Mouse (Mus musculus) embryonic facial prominence, embryonic 12.5 days (tissue): ENCODE measurements around the gene Ppie. TPM values are rescaled to one million over a fixed set of nuclear protein-coding genes. Genes with fewer than 3 reads are reported as not detected.
"Not testable (repeated sequence)": the region's sequence is repeated elsewhere in the genome, so short reads cannot be mapped to it uniquely, and the experiment has no call there.

ENCODE experiments used
- ATAC-seq: fragments of 200-750 bp; cut with Nextera tagmentation; 2 replicates; pipeline ENCODE4 v1.8.0; 2017; ENCODE audit not compliant: insufficient number of reproducible peaks, insufficient read depth, low FRiP score, low TSS enrichment
- H3K27ac ChIP-seq: fragments of 300-500 bp; sonication (generic); 2 replicates; pipeline ENCODE4 v1.5.1; 2016; ENCODE audit warnings: mild to moderate bottlenecking
- H3K27me3 ChIP-seq: fragments of 300-500 bp; sonication (generic); 2 replicates; pipeline ENCODE4 v1.6.1; 2016; ENCODE audit warnings: mild to moderate bottlenecking, moderate library complexity
- H3K36me3 ChIP-seq: fragments of 300-500 bp; sonication (generic); 2 replicates; pipeline ENCODE4 v1.6.1; 2016; ENCODE audit warnings: mild to moderate bottlenecking
- H3K4me1 ChIP-seq: fragments of 300-500 bp; sonication (generic); 2 replicates; pipeline ENCODE4 v1.6.1; 2016
- H3K4me2 ChIP-seq: fragments of 300-500 bp; sonication (generic); replicated peaks from 2 replicates; pipeline ENCODE4 v1.6.1; 2016; ENCODE audit warnings: mild to moderate bottlenecking, moderate library complexity
- H3K4me3 ChIP-seq: fragments of 300-500 bp; sonication (generic); 2 replicates; pipeline ENCODE4 v1.5.1; 2016; ENCODE audit warnings: mild to moderate bottlenecking
- H3K9ac ChIP-seq: fragments of 300-500 bp; sonication (generic); 2 replicates; pipeline ENCODE4 v1.6.1; 2016; ENCODE audit warnings: mild to moderate bottlenecking, moderate library complexity
- H3K9me3 ChIP-seq: fragments of 300-500 bp; sonication (generic); 2 replicates; pipeline ENCODE4 v1.6.1; 2016; ENCODE audit warnings: mild to moderate bottlenecking, moderate library complexity
- WGBS: fragments of 180-500 bp; shearing (Covaris S2); methylation state at CpG from one replicate; pipeline ENCODE4 v1.1.7; 2016; 5-methylcytosine and 5-hydroxymethylcytosine counted together
- polyA plus RNA-seq: library from polyadenylated mRNA; unstranded; fragments of >200 nt; fragmentation: Nextera tagmentation; extraction: Ambion mirVana; gene quantifications from 2 replicates; pipeline ENCODE4 v1.2.1, GENCODE M21; 2016

Ppie gene
- polyA plus RNA-seq, 1 experiment from 2014 or later = 108 TPM

- not testable (repeated sequence) for H3K36me3 ChIP-seq, ATAC-seq, H3K4me3 ChIP-seq, H3K9ac ChIP-seq, H3K27ac ChIP-seq, H3K4me1 ChIP-seq, H3K4me2 ChIP-seq, H3K9me3 ChIP-seq
- H3K27me3 ChIP-seq = peaks cover 21% of the 10 kb centered on the region
- 64% methylated on average over 10 of the region's 10 CpGs for WGBS
Observed at GRCm38 (mm10) chr4:123111275-123111983, 28.3 kb downstream of the Ppie start.

GRCm38 (mm10) chr4:123110751-123111150, 29.0 kb downstream of the Ppie start:
- Histone ChIP-seq H3K9me3 (no peaks in the 10 kb centered on the region), H3K36me3 (no peaks in the 10 kb centered on the region), H3K27me3 (peaks cover 23% of the 10 kb centered on the region), H3K4me2 (no peak overlapping the region), H3K27ac (no peak overlapping the region), H3K4me3 (no peak overlapping the region), H3K9ac (no peak overlapping the region), H3K4me1 (no peaks in the 10 kb centered on the region)
- ATAC-seq = no peak
- 86% methylated on average over 4 of the region's 4 CpGs for WGBS

DNA sequence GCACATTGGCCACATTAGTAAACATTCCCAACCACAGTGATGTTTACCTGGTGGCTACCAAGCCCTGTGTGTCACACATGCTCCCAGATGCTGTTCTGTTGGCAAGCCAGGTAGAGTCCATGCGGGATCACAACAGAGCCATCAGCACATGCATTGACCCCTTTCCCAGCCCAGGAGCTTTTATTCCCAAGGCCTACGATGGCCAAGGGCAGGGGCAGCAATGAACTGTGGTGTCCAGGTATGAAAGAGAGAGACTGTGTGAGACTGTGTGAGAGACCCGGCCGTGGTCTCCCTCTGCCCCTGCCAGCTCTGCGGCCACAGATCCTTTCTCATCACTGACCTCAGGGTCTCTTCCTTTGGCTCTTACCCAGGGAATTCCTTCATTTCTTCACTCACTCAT, 31.7 kb downstream of the Ppie start:
- Histone ChIP-seq H3K4me3 (no peak overlapping the region), H3K9me3 (no peaks in the 10 kb centered on the region), H3K27me3 (peaks cover 43% of the 10 kb centered on the region), H3K4me1 (peaks cover 8% of the 10 kb centered on the region; the same call in 1 of the 2 replicates), H3K4me2 (no peak overlapping the region), H3K36me3 (no peaks in the 10 kb centered on the region), H3K27ac (no peak overlapping the region), H3K9ac (no peak overlapping the region)
- WGBS = 85% methylated on average over 5 of the region's 5 CpGs
- ATAC-seq = no peak

DNA sequence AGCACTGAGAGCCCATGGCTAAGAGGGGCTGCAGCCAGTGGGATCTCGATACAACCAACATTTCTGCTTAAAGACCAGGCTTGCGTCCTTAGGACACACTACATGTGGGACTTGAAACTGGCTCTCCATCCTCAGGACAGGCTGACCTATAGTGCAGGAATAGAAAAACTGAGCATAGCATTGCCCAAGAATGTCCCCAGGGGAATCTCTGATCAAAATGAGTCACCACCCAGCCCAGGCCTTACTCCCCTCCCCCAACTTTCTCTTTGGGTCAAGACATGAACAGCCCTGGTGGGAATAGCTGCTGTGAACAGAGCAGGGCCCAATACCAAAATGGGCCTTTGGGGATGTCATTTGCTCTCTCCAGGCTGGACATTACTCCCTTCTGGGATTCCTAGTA, 32.9 kb downstream of the Ppie start:
- no peak overlapping the region for H3K9ac ChIP-seq
- no peaks in the 10 kb centered on the region for H3K36me3 ChIP-seq
- peaks cover 8% of the 10 kb centered on the region; the same call in 1 of the 2 replicates for H3K4me1 ChIP-seq
- no peak overlapping the region for H3K27ac ChIP-seq
- ATAC-seq = no peak
- H3K4me2 ChIP-seq = no peak overlapping the region
- H3K4me3 ChIP-seq = no peak overlapping the region
- H3K9me3 ChIP-seq = no peaks in the 10 kb centered on the region
- WGBS = 90% methylated on average over 2 of the region's 2 CpGs
- peaks cover 47% of the 10 kb centered on the region for H3K27me3 ChIP-seq

- not testable (repeated sequence) for H3K27ac ChIP-seq, H3K4me3 ChIP-seq, ATAC-seq, H3K4me1 ChIP-seq, H3K9ac ChIP-seq, H3K9me3 ChIP-seq, H3K4me2 ChIP-seq, H3K36me3 ChIP-seq
- WGBS = 90% methylated on average over 7 of the region's 7 CpGs
- peaks cover 47% of the 10 kb centered on the region for H3K27me3 ChIP-seq
Observed at GRCm38 (mm10) chr4:123105929-123106328, 33.8 kb downstream of the Ppie start.

- Histone ChIP-seq H3K9me3 (no peaks in the 10 kb centered on the region), H3K36me3 (no peaks in the 10 kb centered on the region), H3K4me3 (peak overlapping the region; percentile 30), H3K27me3 (peaks cover 47% of the 10 kb centered on the region), H3K27ac (no peak overlapping the region), H3K4me1 (peaks cover 8% of the 10 kb centered on the region; the same call in 1 of the 2 replicates), H3K4me2 (peak overlapping the region; percentile 46), H3K9ac (no peak overlapping the region)
- 28% methylated on average over 24 of the region's 24 CpGs for WGBS
- ATAC-seq = no peak
Observed at GRCm38 (mm10) chr4:123105451-123105790, 34.3 kb downstream of the Ppie start.

GRCm38 (mm10) chr4:123104651-123105450, 34.9 kb downstream of the Ppie start, which contains the start of gene Bmp8b:
TSS of gene Bmp8b (plus strand) at chr4:123105165.
- H3K27ac ChIP-seq = no peak within 1 kb of the TSS
- H3K9ac ChIP-seq = no peak within 1 kb of the TSS
- no peaks in the 10 kb centered on the region for H3K9me3 ChIP-seq
- H3K36me3 ChIP-seq = no peaks in the 10 kb centered on the region
- peaks cover 8% of the 10 kb centered on the region; the same call in 1 of the 2 replicates for H3K4me1 ChIP-seq
- peaks cover 47% of the 10 kb centered on the region for H3K27me3 ChIP-seq
- ATAC-seq = no peak; the same call in 1 of the 2 replicates
- H3K4me3 ChIP-seq = peak within 1 kb of the TSS; percentile 30
- H3K4me2 ChIP-seq = peak within 1 kb of the TSS; percentile 46
- WGBS = 6% methylated on average over 75 of the region's 75 CpGs

- no peak overlapping the region for H3K4me2 ChIP-seq
- no peak for ATAC-seq
- no peaks in the 10 kb centered on the region for H3K27me3 ChIP-seq
- no peak overlapping the region for H3K9ac ChIP-seq
- H3K27ac ChIP-seq = 0 out of 2 replicates have a peak overlapping the region, but pooled peaks have one; percentile 30
- H3K9me3 ChIP-seq = no peaks in the 10 kb centered on the region
- H3K4me1 ChIP-seq = peaks cover 6% of the 10 kb centered on the region
- no peak overlapping the region for H3K4me3 ChIP-seq
- H3K36me3 ChIP-seq = no peaks in the 10 kb centered on the region
- 48% methylated on average over 8 of the region's 9 CpGs for WGBS
Observed at GRCm38 (mm10) chr4:123093869-123094268, 45.9 kb downstream of the Ppie start.

GRCm38 (mm10) chr4:123093064-123093776, 46.5 kb downstream of the Ppie start:
- Histone ChIP-seq H3K9ac (no peak overlapping the region), H3K4me3 (no peak overlapping the region), H3K4me1 (peaks cover 6% of the 10 kb centered on the region), H3K27ac (0 out of 2 replicates have a peak overlapping the region, but pooled peaks have one; percentile 30), H3K4me2 (peak overlapping the region; percentile 27), H3K36me3 (no peaks in the 10 kb centered on the region), H3K9me3 (no peaks in the 10 kb centered on the region), H3K27me3 (no peaks in the 10 kb centered on the region)
- ATAC-seq = peak; percentile 70
- WGBS = 40% methylated on average over 17 of the region's 17 CpGs

DNA sequence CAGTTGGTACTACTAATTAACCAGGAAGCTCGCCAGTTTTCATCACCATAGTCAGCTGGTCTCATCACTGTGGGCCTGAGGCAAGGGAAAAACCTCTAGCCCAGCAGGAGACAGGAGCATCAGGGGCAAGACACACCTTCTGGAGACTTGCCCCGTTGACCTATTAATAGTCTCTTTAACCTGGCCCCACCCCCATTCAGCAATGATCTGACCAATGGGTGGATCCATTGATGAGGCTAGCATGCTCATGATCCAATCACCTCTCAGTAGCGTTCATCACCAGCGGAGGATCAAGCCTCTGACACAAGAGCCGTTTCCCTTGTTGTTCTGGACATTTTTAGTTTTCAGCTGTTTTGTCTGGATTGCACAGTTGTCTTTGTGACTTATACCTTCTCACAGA, 47.1 kb downstream of the Ppie start:
- Histone ChIP-seq H3K27ac (no peak overlapping the region), H3K9ac (no peak overlapping the region), H3K4me1 (peaks cover 6% of the 10 kb centered on the region), H3K4me3 (no peak overlapping the region), H3K36me3 (no peaks in the 10 kb centered on the region), H3K4me2 (no peak overlapping the region), H3K9me3 (no peaks in the 10 kb centered on the region), H3K27me3 (no peaks in the 10 kb centered on the region)
- ATAC-seq = no peak
- 67% methylated on average over 5 of the region's 5 CpGs for WGBS

- Histone ChIP-seq H3K4me1 (no peaks in the 10 kb centered on the region), H3K27ac (no peak overlapping the region), H3K4me2 (no peak overlapping the region), H3K9me3 (no peaks in the 10 kb centered on the region), H3K27me3 (no peaks in the 10 kb centered on the region), H3K36me3 (no peaks in the 10 kb centered on the region), H3K4me3 (no peak overlapping the region), H3K9ac (no peak overlapping the region)
- no peak for ATAC-seq
- WGBS = 84% methylated on average over 4 of the region's 4 CpGs
Observed at GRCm38 (mm10) chr4:123086381-123086780, 53.4 kb downstream of the Ppie start.
